ENCODE assay signal across 8 mouse cellular contexts in the genomic region with DNA sequence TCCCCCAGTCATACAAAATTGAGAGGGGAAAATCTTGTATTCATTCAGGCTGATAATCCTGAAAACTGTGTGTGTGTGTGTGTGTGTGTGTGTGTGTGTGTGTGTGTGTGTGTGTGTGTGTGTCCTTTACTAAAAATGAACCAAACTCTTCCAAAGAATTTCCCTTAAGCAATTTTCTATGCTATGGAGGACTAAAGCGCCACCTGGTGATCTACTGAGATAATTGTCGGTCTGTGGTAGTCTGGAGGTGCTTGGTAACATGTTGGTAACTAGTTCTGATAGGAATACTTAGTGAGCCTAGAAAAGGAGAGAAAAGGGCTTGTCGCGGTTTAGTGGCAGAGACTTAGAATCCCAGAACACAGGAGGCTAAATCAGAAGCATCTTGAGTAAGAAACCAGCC.
DNase-seq lines count a peak whose midpoint lies in the region; ATAC-seq and TF ChIP-seq lines count a peak whose summit lies in the region.
"Had no signal": no experiment of that assay in that cellular context is flagged by ENCODE, and none has a peak within 500 bp of the region (broad histone marks: within the 10 kb centered on the region; RNA-seq: fewer than 3 reads in every experiment).

No protein-coding gene starts in this region.

- no peak for ATAC-seq in kidney, embryonic 14.5 days (ENCODE audit: low FRiP score, low TSS enrichment)
- ATAC-seq in hindbrain, postnatal 0 days, result no peak
- ATAC-seq in erythroblast, adult 5-6 weeks (replicated peaks; ENCODE audit: low FRiP score, poor library complexity, severe bottlenecking), result no peak

- peak; percentile 27 for DNase-seq in kidney, postnatal 10 days
- peak; percentile 63 for DNase-seq in ES-E14 (ENCODE audit: low read depth, low spot score)
- peak; percentile 80 for DNase-seq in brain, adult 2 months (ENCODE audit: low read depth, low spot score)
- DNase-seq in hindbrain, postnatal 0 days (ENCODE audit: low spot score), result peak; percentile 80
- DNase-seq in frontal cortex, postnatal 14 days (ENCODE audit: low spot score in 2 of 2), result no peak

- no peak overlapping the region for H3K27ac ChIP-seq in kidney, embryonic 14.5 days (ENCODE audit: low read depth, low read length)
- no peak overlapping the region for H3K27ac ChIP-seq in ES-E14 (ENCODE audit: insufficient read depth, low read depth, low read length, poor library complexity, severe bottlenecking)
- H3K27ac ChIP-seq in hindbrain, postnatal 0 days, result no peak overlapping the region
- H3K27ac ChIP-seq: embryonic facial prominence, embryonic 12.5 days had no signal

- H3K4me1 ChIP-seq in kidney, embryonic 14.5 days (ENCODE audit: control insufficient read depth, insufficient read depth, low read length), result no peaks in the 10 kb centered on the region
- H3K4me1 ChIP-seq in ES-E14 (ENCODE audit: control insufficient read depth in 2 of 2, insufficient read depth in 2 of 2, low read length in 2 of 2, poor library complexity in 1 of 2), result no peaks in the 10 kb centered on the region
- H3K4me1 ChIP-seq in hindbrain, postnatal 0 days (ENCODE audit: insufficient read depth, low read length), result no peaks in the 10 kb centered on the region
- H3K4me1 ChIP-seq: embryonic facial prominence, embryonic 12.5 days had no signal

- in situ Hi-C loops in ES-E14 (cut with MboI; ENCODE audit: low sequenced_read_pairs in 2 of 2, unreplicated experiment in 2 of 2), result no loop called here

- H3K27me3 ChIP-seq in kidney, embryonic 14.5 days (ENCODE audit: control insufficient read depth, insufficient read depth, low read length), result no peaks in the 10 kb centered on the region
- H3K27me3 ChIP-seq in hindbrain, postnatal 0 days (ENCODE audit: insufficient read depth, low read length), result no peaks in the 10 kb centered on the region
- H3K27me3 ChIP-seq: embryonic facial prominence, embryonic 12.5 days had no signal

- no peaks in the 10 kb centered on the region for H3K9me3 ChIP-seq in kidney, embryonic 14.5 days (ENCODE audit: control insufficient read depth, low read length)
- no peaks in the 10 kb centered on the region for H3K9me3 ChIP-seq in ES-E14 (ENCODE audit: control insufficient read depth, insufficient read depth, low read depth, low read length)
- H3K9me3 ChIP-seq in hindbrain, postnatal 0 days (ENCODE audit: low read length), result no peaks in the 10 kb centered on the region
- H3K9me3 ChIP-seq: embryonic facial prominence, embryonic 12.5 days had no signal

- no peak overlapping the region for H3K4me2 ChIP-seq in kidney, embryonic 14.5 days (replicated peaks; ENCODE audit: low read depth, low read length)
- no peak overlapping the region for H3K4me2 ChIP-seq in hindbrain, postnatal 0 days (ENCODE audit: low read depth, low read length)
- H3K4me2 ChIP-seq: embryonic facial prominence, embryonic 12.5 days had no signal

- no peaks in the 10 kb centered on the region for H3K36me3 ChIP-seq in kidney, embryonic 14.5 days (ENCODE audit: control insufficient read depth, insufficient read depth, low read length)
- no peaks in the 10 kb centered on the region for H3K36me3 ChIP-seq in ES-E14 (ENCODE audit: control insufficient read depth, insufficient read depth, low read length, poor library complexity, severe bottlenecking)
- no peaks in the 10 kb centered on the region for H3K36me3 ChIP-seq in hindbrain, postnatal 0 days (ENCODE audit: insufficient read depth, low read length)
- H3K36me3 ChIP-seq: embryonic facial prominence, embryonic 12.5 days had no signal

- no peak overlapping the region for H3K9ac ChIP-seq in kidney, embryonic 14.5 days (ENCODE audit: low read depth, low read length)
- H3K9ac ChIP-seq in ES-E14 (ENCODE audit: insufficient read depth, low read depth, low read length, poor library complexity, severe bottlenecking), result no peak overlapping the region
- no peak overlapping the region for H3K9ac ChIP-seq in hindbrain, postnatal 0 days (replicated peaks; ENCODE audit: low read length)
- H3K9ac ChIP-seq: embryonic facial prominence, embryonic 12.5 days had no signal

- WGBS in kidney, embryonic 14.5 days, result 7% methylated on average over 4 of the region's 4 CpGs
- 4% methylated on average over 4 of the region's 4 CpGs for WGBS in hindbrain, postnatal 0 days

- no peak overlapping the region for H3K4me3 ChIP-seq in kidney, embryonic 14.5 days (ENCODE audit: low read length)
- H3K4me3 ChIP-seq in ES-E14 (ENCODE audit: insufficient read depth in 1 of 2, low read depth in 1 of 2, low read length in 2 of 2, poor library complexity in 1 of 2, severe bottlenecking in 1 of 2), result no peak overlapping the region
- H3K4me3 ChIP-seq in hindbrain, postnatal 0 days (ENCODE audit: low read length), result no peak overlapping the region
- H3K4me3 ChIP-seq: embryonic facial prominence, embryonic 12.5 days had no signal

- TF ChIP-seq CTCF in hindbrain, postnatal 0 days (IDR thresholded peaks at IDR 0.05; ENCODE audit: low read depth), result peak; percentile 73

TF ChIP-seq in ES-E14, 5 proteins besides CTCF, POLR2A, EP300 and RAD21:
- TF ChIP-seq ZNF384 (IDR thresholded peaks at IDR 0.05; ENCODE audit: low read depth, low read length) (no peak), MAFK (IDR thresholded peaks at IDR 0.05; ENCODE audit: insufficient read depth, low read depth, low read length) (no peak), HCFC1 (IDR thresholded peaks at IDR 0.05; ENCODE audit: borderline replicate concordance, insufficient read depth, low read length) (no peak), ZC3H11A (IDR thresholded peaks at IDR 0.05; ENCODE audit: borderline replicate concordance, low read depth, low read length) (no peak), CHD2 (IDR thresholded peaks at IDR 0.05; ENCODE audit: low read depth, low read length) (no peak)

Comparison
In these comparisons a context has a peak if more than half of its experiments do, and no peak if none do; other contexts are left out.
1. DNase-seq: peak in kidney, postnatal 10 days (single experiment), ES-E14 (single experiment), brain, adult 2 months (single experiment) and hindbrain, postnatal 0 days (single experiment); none in frontal cortex, postnatal 14 days (0 of 2).